Mouse (Mus musculus): Measurements from ENCODE around the gene Casq2.

- TF ChIP-seq CTCF (IDR thresholded peaks at IDR 0.05; ENCODE audit: low read depth): no peak
- no peak for TF ChIP-seq EP300 (IDR thresholded peaks at IDR 0.05; ENCODE audit: low read depth)
Observed at GRCm38 (mm10) chr3:102158759-102159422, 72.7 kb downstream of the Casq2 start.

Measured in liver, postnatal 0 days (tissue).